Mouse (Mus musculus) embryo, embryonic 11.5 days (tissue): ENCODE results near the gene Kcnk3.

Experiments used
- DNase-seq: peaks from one replicate; pipeline ENCODE4 v3.0.0-alpha.2; 2012; ENCODE audit warnings: low read depth, low spot score

The Kcnk3 gene

GRCm38 (mm10) chr5:30588301-30588968, 465 bp downstream of the Kcnk3 start:
- DNase-seq, result peak; percentile 36

GRCm38 (mm10) chr5:30589069-30589468, 1.1 kb downstream of the Kcnk3 start:
- DNase-seq, result no peak

GRCm38 (mm10) chr5:30589546-30589945, 1.6 kb downstream of the Kcnk3 start:
- DNase-seq, result no peak

- no peak for DNase-seq
These were observed 2.3 kb downstream of the Kcnk3 start for GRCm38 (mm10) chr5:30590231-30590630.

GRCm38 (mm10) chr5:30591205-30591731, 3.3 kb downstream of the Kcnk3 start:
- no peak for DNase-seq

- DNase-seq, result no peak
These were observed 3.8 kb downstream of the Kcnk3 start for GRCm38 (mm10) chr5:30591786-30592185.

- no peak for DNase-seq
These were observed 4.5 kb downstream of the Kcnk3 start for GRCm38 (mm10) chr5:30592279-30592980.

- DNase-seq, result no peak
These were observed 5.4 kb downstream of the Kcnk3 start for GRCm38 (mm10) chr5:30593360-30593759.

DNA sequence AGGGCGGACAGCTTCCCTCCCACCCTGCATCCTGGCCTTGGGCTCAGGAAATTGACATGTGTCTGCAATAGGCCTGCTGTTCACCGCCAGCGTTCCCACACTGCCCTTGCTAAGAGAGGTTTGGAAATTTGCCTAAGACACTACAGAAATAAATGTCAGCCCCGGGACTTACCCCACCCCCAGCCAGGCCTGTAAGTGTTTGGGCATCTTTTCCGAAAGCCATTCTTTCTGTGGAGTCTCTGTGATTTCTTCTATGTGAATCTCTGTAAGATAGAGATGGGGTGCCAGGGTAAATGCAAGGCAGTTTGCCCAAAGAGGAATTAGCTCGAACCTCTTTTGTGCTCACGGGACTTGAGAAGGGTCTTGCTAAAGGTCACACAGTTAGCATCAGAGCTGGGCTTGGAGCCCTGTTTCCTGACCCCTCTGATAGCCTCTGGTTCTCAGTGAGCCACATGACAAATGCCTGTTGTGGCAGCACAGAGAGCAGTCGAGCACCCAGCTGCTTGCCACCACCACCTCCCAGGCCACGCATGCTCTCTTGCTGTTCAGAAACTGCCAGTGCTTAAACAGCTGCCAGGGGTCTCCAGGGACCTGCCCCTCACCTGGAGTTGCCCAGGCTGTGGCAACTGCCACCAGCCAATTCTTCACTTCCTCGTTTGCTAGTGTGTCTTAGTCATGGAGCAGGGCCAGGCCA, 6.0 kb downstream of the Kcnk3 start:
- no peak for DNase-seq

GRCm38 (mm10) chr5:30594953-30595560, 7.1 kb downstream of the Kcnk3 start:
- no peak for DNase-seq

DNA sequence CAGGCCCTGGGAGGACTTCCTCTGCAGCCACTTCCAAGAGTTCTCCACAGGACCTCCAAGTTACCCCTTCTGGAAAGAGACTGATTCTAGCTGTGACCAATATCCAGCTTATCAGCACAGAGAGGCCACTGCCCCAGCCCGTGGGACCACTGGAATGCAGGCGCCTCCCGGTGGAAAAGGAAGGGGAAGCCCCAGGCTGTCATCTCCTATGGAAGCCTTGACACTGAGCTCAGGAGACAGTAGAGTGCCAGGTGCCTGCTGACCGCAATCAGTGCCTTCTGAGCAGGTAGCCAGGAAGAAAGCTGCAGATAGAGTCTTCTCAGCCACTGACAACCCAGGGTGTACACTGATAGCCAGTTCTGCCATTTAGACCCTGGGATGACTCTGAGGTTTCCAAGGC, 13.4 kb downstream of the Kcnk3 start:
- no peak for DNase-seq

DNA sequence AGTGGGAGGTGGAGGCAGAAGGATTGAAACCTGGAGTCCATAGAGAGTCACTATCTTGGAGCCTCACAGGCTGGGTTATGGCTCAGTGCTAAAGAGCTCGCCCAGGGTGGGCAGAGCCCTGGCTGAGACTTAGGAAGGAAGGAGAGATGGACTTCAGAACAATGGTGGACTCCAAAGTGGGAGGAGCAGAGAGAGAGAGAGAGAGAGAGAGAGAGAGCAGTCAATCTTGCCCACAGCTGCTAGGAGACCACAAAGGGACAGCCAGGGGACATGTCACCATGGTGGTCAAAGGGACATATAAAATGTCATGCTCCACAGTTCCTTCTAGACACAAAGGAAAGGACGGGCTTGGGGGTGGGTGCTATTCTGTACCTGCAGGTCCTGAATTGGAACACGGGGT, 15.3 kb downstream of the Kcnk3 start:
- no peak for DNase-seq

- no peak for DNase-seq
These were observed 16.0 kb downstream of the Kcnk3 start for GRCm38 (mm10) chr5:30603926-30604325.

DNA sequence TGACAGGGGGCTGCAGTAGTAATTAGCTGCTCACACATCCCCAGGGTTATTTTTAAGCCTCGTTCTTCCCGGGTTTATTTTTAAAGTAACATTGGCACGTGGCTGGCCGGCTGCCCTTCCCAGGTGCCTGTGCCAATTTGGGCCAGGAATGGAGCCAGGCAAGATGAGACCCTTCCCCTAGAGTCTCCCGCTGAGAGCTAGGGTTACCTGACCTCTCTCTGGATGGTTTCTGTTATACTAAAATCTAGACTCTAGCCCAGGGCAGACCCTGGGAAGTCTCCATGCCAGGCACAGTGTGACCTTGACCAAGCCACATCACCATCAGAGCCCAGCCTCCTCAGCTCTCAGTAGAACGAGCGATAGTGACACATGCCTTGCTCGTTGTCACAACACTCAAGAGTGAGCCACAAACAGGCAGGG, 16.8 kb downstream of the Kcnk3 start:
- no peak for DNase-seq

DNA sequence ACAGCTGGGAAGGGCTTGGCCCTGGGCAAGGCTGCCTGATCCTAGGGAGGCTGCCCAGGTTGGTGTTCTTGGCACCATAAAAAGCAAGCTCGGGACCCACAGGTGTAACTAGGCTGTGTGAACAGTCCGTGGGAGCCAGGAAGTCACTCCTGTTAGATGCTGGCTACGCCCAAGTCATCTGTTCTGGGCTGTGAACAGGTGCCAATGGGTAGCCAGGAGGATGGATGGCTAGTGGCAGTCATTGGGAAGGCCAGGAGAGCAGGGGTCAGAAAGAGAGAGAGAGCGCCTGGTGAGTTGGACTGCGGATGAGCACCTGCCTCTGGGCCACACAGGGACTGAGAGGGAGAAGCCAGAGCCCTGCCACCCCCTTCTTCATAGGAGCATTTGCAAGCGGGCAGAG, 17.7 kb downstream of the Kcnk3 start:
- DNase-seq, result no peak

DNA sequence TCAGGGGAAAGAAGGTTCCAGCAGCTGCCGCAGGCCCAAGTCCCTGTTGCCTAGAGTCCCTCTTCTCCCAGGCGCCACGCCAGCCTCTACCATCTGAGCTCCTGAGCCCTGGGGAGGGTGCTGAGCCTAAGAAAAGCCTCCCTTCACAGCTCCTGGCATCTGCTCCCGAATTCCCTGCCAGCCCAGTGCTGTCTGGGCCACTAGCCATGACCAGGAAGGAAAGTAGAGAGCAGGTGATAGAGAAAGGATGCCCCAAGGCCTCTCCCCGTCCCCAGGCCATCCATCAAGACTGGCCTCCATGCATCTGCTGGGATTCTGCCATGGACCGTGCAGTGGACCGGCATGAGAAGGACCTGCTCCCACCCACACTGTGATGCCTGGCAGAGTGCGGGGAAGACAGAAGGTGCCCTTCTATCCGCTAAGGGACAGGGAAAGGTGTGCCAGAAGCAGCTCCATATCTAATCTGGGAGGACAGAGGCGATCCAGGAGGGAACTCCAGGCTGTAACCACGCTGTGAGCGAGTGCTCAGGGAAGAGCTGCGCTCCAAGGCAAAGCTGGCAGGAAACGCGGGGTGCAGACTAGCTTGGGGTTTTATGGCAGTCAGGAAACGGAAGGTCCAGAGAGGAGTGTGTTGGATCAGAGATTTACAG, 18.6 kb downstream of the Kcnk3 start:
- no peak for DNase-seq

GRCm38 (mm10) chr5:30609094-30609493, 21.1 kb downstream of the Kcnk3 start:
- no peak for DNase-seq

DNA sequence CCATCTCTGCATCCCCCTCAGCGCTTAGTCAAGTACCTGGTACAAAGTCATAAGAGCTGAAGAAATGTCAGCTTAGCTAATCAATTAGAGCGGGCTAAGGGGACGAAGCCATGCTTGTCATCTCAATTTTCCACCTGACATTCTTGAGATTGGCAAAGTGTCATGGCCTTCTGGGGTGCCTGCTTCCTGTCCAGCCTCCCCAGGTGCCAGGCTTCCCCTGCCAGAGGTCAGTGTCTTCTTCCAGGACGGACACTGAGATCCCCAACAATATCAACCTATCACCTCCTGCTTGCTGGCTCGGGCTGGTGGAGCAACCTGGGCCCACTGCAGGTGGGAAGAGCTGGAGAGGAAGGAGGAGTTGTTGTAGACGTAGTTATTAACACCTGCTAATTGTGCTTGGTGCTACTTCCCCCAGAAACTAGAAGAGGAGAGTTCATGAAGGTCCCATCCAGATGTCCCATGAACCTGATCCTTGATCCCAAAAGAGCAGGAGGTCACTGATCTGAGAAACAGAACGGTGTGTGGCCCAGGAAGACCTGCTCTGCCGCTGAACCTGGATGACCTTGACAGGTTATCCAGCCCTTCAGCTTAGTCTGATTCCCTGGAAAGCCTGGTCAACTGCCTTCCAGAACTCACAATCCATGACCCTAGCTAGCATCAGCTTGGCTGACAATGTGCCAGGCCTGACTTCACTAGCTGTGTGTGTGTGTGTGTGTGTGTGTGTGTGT, 22.1 kb downstream of the Kcnk3 start:
- DNase-seq, result no peak

- no peak for DNase-seq
These were observed 23.1 kb downstream of the Kcnk3 start for GRCm38 (mm10) chr5:30611091-30611490.

DNA sequence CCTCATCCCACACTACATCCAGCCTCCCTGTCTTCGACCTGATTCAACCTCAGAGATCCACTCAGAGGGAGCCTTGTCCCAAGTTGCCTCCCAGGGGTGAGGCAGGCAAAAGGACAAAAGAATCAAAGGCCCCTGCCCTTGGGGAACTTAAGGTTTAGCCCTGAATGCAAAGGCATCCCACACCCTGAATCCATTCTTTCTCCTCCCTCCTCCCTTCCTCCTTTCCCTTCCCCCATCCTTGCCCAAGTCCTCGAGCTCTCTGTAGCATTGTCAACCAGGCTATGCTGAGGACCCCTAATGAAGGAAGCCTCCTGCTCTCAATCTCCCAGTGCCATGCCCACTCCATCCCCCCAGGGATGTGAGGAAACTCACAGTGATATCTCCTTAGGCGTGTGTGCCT, 23.7 kb downstream of the Kcnk3 start:
- no peak for DNase-seq

GRCm38 (mm10) chr5:30612575-30612974, 24.6 kb downstream of the Kcnk3 start:
- DNase-seq, result no peak
